ENCODE assay signal across 8 mouse cellular contexts in the genomic region with DNA sequence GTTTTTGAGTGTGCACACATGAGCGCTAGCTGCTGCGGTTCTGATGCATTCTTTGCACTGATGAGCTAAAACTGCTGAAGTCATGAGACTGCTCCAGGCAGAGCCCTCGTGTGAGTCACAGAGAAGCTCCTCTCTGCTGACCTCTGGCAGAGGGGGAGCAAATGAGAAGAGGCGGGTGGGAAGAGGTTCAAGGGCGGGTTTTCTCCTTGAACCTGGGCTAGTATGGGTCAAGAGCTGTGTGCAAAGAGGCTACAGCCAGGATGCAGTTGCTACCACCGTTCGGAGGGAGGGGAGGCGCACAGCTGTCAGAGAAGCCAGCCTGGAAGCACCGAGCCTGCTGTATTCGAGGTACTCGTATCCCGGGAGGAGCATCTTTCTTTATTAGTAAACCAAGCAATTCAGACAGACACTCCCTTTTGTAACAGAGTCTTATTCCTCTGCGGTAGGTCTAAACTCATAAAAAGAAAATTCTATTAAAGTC. TPM values are rescaled to one million over a fixed set of nuclear protein-coding genes. Genes with fewer than 3 reads are reported as not detected.
DNase-seq lines count a peak whose midpoint lies in the region; ATAC-seq and TF ChIP-seq lines count a peak whose summit lies in the region.

Gene Cdk15, plus strand, starts transcription at position 156 of the 481 bp plus-strand sequence.

- H3K36me3 ChIP-seq in E14TG2a.4 (ENCODE audit: insufficient read depth, low read length), result no peaks in the 10 kb centered on the region
- H3K36me3 ChIP-seq in embryonic facial prominence, embryonic 13.5 days, result no peaks in the 10 kb centered on the region
- no peaks in the 10 kb centered on the region for H3K36me3 ChIP-seq in limb, embryonic 15.5 days
- no peaks in the 10 kb centered on the region for H3K36me3 ChIP-seq in forebrain, embryonic 15.5 days

- H3K27me3 ChIP-seq in E14TG2a.4 (ENCODE audit: insufficient read depth, low read length), result no peaks in the 10 kb centered on the region
- H3K27me3 ChIP-seq in embryonic facial prominence, embryonic 13.5 days, result 0 out of 2 replicates have a peak, but pooled peaks cover 2% of the 10 kb centered on the region
- H3K27me3 ChIP-seq in limb, embryonic 15.5 days, result no peaks in the 10 kb centered on the region
- H3K27me3 ChIP-seq in forebrain, embryonic 15.5 days, result no peaks in the 10 kb centered on the region

- H3K27ac ChIP-seq in gastrocnemius, adult 2 months, result no peak within 1 kb of the TSS
- H3K27ac ChIP-seq in embryonic facial prominence, embryonic 13.5 days, result peak within 1 kb of the TSS; percentile 22; the same call in 1 of the 2 replicates
- H3K27ac ChIP-seq in limb, embryonic 15.5 days, result peak within 1 kb of the TSS; percentile 38; the same call in 1 of the 2 replicates
- no peak within 1 kb of the TSS for H3K27ac ChIP-seq in forebrain, embryonic 15.5 days (replicated peaks)

- H3K4me2 ChIP-seq in embryonic facial prominence, embryonic 13.5 days, result peak within 1 kb of the TSS; percentile 48
- peak within 1 kb of the TSS; percentile 19; the same call in 1 of the 2 replicates for H3K4me2 ChIP-seq in limb, embryonic 15.5 days
- no peak within 1 kb of the TSS for H3K4me2 ChIP-seq in forebrain, embryonic 15.5 days (replicated peaks)

- H3K9me3 ChIP-seq in E14TG2a.4 (ENCODE audit: low read length), result no peaks in the 10 kb centered on the region
- H3K9me3 ChIP-seq in embryonic facial prominence, embryonic 13.5 days, result no peaks in the 10 kb centered on the region
- no peaks in the 10 kb centered on the region for H3K9me3 ChIP-seq in limb, embryonic 15.5 days
- H3K9me3 ChIP-seq in forebrain, embryonic 15.5 days, result no peaks in the 10 kb centered on the region

- peaks cover 52% of the 10 kb centered on the region for H3K4me1 ChIP-seq in E14TG2a.4 (replicated peaks; ENCODE audit: low read depth, low read length)
- H3K4me1 ChIP-seq in embryonic facial prominence, embryonic 13.5 days, result peaks cover 24% of the 10 kb centered on the region
- H3K4me1 ChIP-seq in limb, embryonic 15.5 days, result peaks cover 20% of the 10 kb centered on the region
- peaks cover 3% of the 10 kb centered on the region; the same call in 1 of the 2 replicates for H3K4me1 ChIP-seq in forebrain, embryonic 15.5 days

- intact Hi-C loops in gastrocnemius, adult 2 months (cut with DNase I), result no loop called here

- 10% methylated on average over 13 of the region's 13 CpGs for WGBS in embryonic facial prominence, embryonic 13.5 days
- WGBS in limb, embryonic 15.5 days, result 9% methylated on average over 13 of the region's 13 CpGs
- 28% methylated on average over 13 of the region's 13 CpGs for WGBS in forebrain, embryonic 15.5 days

- H3K4me3 ChIP-seq in gastrocnemius, adult 2 months, result peak within 1 kb of the TSS; percentile 4
- H3K4me3 ChIP-seq in E14TG2a.4 (replicated peaks; ENCODE audit: low read length), result peak within 1 kb of the TSS; percentile 33
- H3K4me3 ChIP-seq in embryonic facial prominence, embryonic 13.5 days, result peak within 1 kb of the TSS; percentile 18; the same call in 1 of the 2 replicates
- no peak within 1 kb of the TSS for H3K4me3 ChIP-seq in limb, embryonic 15.5 days
- no peak within 1 kb of the TSS for H3K4me3 ChIP-seq in forebrain, embryonic 15.5 days

- DNase-seq in gastrocnemius, adult 2 months, result peak; percentile 20
- DNase-seq in gastrocnemius, adult 18-20 months (ENCODE audit: low spot score), result no peak
- DNase-seq in layer of hippocampus, postnatal 25 days (ENCODE audit: extremely low spot score in 1 of 2, low spot score in 1 of 2), result no peak

- H3K9ac ChIP-seq in embryonic facial prominence, embryonic 13.5 days, result 0 out of 2 replicates have a peak within 1 kb of the TSS, but pooled peaks have one; percentile 11
- no peak within 1 kb of the TSS for H3K9ac ChIP-seq in limb, embryonic 15.5 days
- no peak within 1 kb of the TSS for H3K9ac ChIP-seq in forebrain, embryonic 15.5 days (replicated peaks)

- 0 out of 2 replicates have a peak, but pooled peaks have one; percentile 56 for ATAC-seq in embryonic facial prominence, embryonic 13.5 days (ENCODE audit: insufficient number of reproducible peaks, insufficient read depth, low FRiP score, low TSS enrichment, low read depth)
- no peak for ATAC-seq in limb, embryonic 15.5 days (ENCODE audit: insufficient number of reproducible peaks, low FRiP score, low TSS enrichment, low read depth)
- no peak for ATAC-seq in forebrain, embryonic 15.5 days (replicated peaks)
- ATAC-seq in megakaryocyte progenitor cell, adult 5-6 weeks (replicated peaks; ENCODE audit: poor library complexity), result no peak

- TF ChIP-seq CTCF in gastrocnemius, adult 2 months (IDR thresholded peaks at IDR 0.05), result no peak
- no peak for TF ChIP-seq CTCF in E14TG2a.4 (conservative IDR thresholded peaks at IDR 0.05; ENCODE audit: low read length)

RNA-seq across cellular contexts. Expression of gene Cdk15, which starts in this region (rescaled TPM):
- under 1 TPM in 1 of 2 experiments, not detected in 1; 0.14 TPM for total RNA-seq in gastrocnemius, adult 2 months (2021)
- under 1 TPM; 0.14 TPM for total RNA-seq in gastrocnemius, adult 18-20 months (2021)
- polyA plus RNA-seq in embryonic facial prominence, embryonic 13.5 days (2015; fragmentation: Nextera tagmentation; extraction: Ambion mirVana), result 0.67 and 1.1 TPM in 2 replicates
- 0.44 and 0.63 TPM in 2 replicates for polyA plus RNA-seq in limb, embryonic 15.5 days (2015; fragmentation: Nextera tagmentation; extraction: Ambion mirVana)
- total RNA-seq in layer of hippocampus, postnatal 25 days (2021), result under 1 TPM; 0.17 to 0.56 TPM
- polyA plus RNA-seq in forebrain, embryonic 15.5 days (2015; fragmentation: Nextera tagmentation; extraction: Ambion mirVana), result 0.20 and 0.47 TPM in 2 replicates
- total RNA-seq in megakaryocyte progenitor cell, adult 5-6 weeks (2015), result not detected in 2 replicates
- total RNA-seq in megakaryocyte progenitor cell, adult 5-6 weeks (2017), result not detected in 2 replicates

Comparison
In these comparisons a context has a peak if more than half of its experiments do, and no peak if none do; other contexts are left out.
1. Peak in DNase-seq and H3K4me3 ChIP-seq in gastrocnemius, adult 2 months; RNA of the gene not detected or under 1 TPM.
2. H3K27ac ChIP-seq: peak in embryonic facial prominence, embryonic 13.5 days (single experiment) and limb, embryonic 15.5 days (single experiment); none in gastrocnemius, adult 2 months (single experiment) and forebrain, embryonic 15.5 days (single experiment).
3. H3K4me3 ChIP-seq: peak in E14TG2a.4 (single experiment) and embryonic facial prominence, embryonic 13.5 days (single experiment); none in limb, embryonic 15.5 days (single experiment) and forebrain, embryonic 15.5 days (single experiment).